Mouse (Mus musculus) midbrain, embryonic 13.5 days (tissue): ENCODE results near the gene Gm11037. TPM values are rescaled to one million over a fixed set of nuclear protein-coding genes. Genes with fewer than 3 reads are reported as not detected.

Source experiments
- ATAC-seq: fragments of 200-750 bp; cut with Nextera tagmentation; 2 replicates; pipeline ENCODE4 v1.8.0; 2017; ENCODE audit warnings: mild to moderate bottlenecking, moderate TSS enrichment, moderate library complexity
- H3K27ac ChIP-seq: fragments of 300-500 bp; sonication (generic); 2 replicates; pipeline ENCODE4 v1.5.1; 2015; ENCODE audit warnings: inconsistent platforms, mild to moderate bottlenecking, moderate library complexity
- H3K27me3 ChIP-seq: fragments of 300-500 bp; sonication (generic); 2 replicates; pipeline ENCODE4 v1.6.1; 2015; ENCODE audit warnings: mild to moderate bottlenecking, inconsistent platforms
- H3K36me3 ChIP-seq: fragments of 300-500 bp; sonication (generic); 2 replicates; pipeline ENCODE4 v1.6.1; 2015; ENCODE audit warnings: mild to moderate bottlenecking, inconsistent platforms
- H3K4me1 ChIP-seq: fragments of 300-500 bp; sonication (generic); replicated peaks from 2 replicates; pipeline ENCODE4 v1.6.1; 2015; ENCODE audit warnings: inconsistent platforms
- H3K4me2 ChIP-seq: fragments of 300-500 bp; sonication (generic); replicated peaks from 2 replicates; pipeline ENCODE4 v1.6.1; 2015; ENCODE audit warnings: moderate library complexity, mild to moderate bottlenecking, inconsistent platforms
- H3K4me3 ChIP-seq: fragments of 300-500 bp; sonication (generic); replicated peaks from 2 replicates; pipeline ENCODE4 v1.5.1; 2015; ENCODE audit warnings: mild to moderate bottlenecking, inconsistent platforms
- H3K9ac ChIP-seq: fragments of 300-500 bp; sonication (generic); replicated peaks from 2 replicates; pipeline ENCODE4 v1.6.1; 2015; ENCODE audit warnings: mild to moderate bottlenecking, inconsistent platforms
- H3K9me3 ChIP-seq: fragments of 300-500 bp; sonication (generic); 2 replicates; pipeline ENCODE4 v1.6.1; 2016; ENCODE audit warnings: mild to moderate bottlenecking, inconsistent platforms
- WGBS: fragments of 180-500 bp; shearing (Covaris S2); methylation state at CpG from one replicate; pipeline ENCODE4 v1.1.7; 2015; 5-methylcytosine and 5-hydroxymethylcytosine counted together
- polyA plus RNA-seq: library from polyadenylated mRNA; unstranded; fragments of >200 nt; fragmentation: Nextera tagmentation; extraction: Ambion mirVana; gene quantifications from 2 replicates; pipeline ENCODE4 v1.2.1, GENCODE M21; 2015

The Gm11037 gene
- polyA plus RNA-seq, 1 experiment from 2014 or later, result not detected

DNA sequence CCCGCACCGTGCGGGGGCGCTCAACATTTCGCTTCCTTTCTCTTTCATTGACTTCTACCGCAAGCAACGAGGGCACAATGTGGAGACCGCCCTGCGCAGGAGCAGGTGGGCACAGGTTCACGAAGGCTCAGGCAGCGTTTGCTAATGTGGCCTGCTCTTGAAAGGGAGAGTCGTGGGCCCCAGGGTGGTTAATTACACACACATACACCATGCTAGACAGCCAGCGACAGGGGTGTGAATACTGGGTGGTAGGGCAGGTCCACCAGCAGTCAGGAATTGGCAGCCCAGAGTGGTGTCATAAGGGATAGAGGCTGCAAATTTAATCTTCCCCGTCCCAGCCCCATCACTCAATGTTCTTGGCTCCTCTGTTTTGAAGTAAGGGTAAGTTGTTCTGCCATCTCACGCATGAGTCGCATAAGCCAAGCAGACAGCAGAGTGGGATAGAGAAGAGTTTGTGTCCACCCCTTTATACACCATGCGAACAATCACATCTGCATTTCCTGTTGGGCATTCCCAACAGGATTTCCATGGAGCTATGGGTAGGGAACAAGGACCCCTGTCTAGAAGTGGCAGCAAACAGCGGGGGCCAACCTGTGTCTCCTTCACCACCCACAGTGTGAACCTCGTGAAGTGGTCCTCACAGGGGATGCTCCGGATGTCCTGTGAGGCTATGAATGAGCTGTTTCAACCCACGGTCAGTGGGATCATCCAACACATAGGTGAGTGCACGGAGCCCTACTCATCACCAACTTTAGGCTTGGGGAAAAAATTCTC, 9.9 kb downstream of the Gm11037 start:
- H3K27me3 ChIP-seq, result no peaks in the 10 kb centered on the region
- H3K27ac ChIP-seq, result no peak overlapping the region
- H3K9ac ChIP-seq, result no peak overlapping the region
- WGBS, result 70% methylated on average over 22 of the region's 22 CpGs
- H3K4me1 ChIP-seq, result peaks cover 5% of the 10 kb centered on the region
- H3K4me2 ChIP-seq, result no peak overlapping the region
- no peak overlapping the region for H3K4me3 ChIP-seq
- no peaks in the 10 kb centered on the region for H3K9me3 ChIP-seq
- H3K36me3 ChIP-seq, result peaks cover 48% of the 10 kb centered on the region
- ATAC-seq, result no peak

DNA sequence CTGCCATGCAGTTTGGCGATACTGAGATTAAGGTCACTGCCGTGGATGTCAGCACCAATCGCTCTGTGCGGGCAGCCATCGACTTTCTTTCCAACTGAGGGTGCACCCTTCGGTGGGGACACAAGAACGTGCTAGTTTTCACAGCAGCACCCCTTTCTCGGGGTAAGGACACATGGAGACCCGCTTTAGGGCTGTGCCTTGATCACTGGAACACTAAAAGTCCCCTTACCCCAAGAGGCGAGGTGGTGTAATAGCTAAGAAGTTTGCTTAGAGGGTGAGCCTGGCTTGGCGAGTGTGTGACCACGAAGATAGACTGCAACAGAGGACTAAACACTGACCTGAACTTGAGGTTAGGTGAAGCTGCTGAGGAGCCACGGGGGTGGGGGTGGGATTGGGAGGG, 11.8 kb downstream of the Gm11037 start:
- Histone ChIP-seq H3K4me3 (no peak overlapping the region), H3K27me3 (no peaks in the 10 kb centered on the region), H3K4me2 (no peak overlapping the region), H3K9me3 (no peaks in the 10 kb centered on the region), H3K4me1 (peaks cover 5% of the 10 kb centered on the region), H3K27ac (no peak overlapping the region), H3K9ac (no peak overlapping the region), H3K36me3 (peaks cover 66% of the 10 kb centered on the region)
- 77% methylated on average over 13 of the region's 13 CpGs for WGBS
- no peak for ATAC-seq

DNA sequence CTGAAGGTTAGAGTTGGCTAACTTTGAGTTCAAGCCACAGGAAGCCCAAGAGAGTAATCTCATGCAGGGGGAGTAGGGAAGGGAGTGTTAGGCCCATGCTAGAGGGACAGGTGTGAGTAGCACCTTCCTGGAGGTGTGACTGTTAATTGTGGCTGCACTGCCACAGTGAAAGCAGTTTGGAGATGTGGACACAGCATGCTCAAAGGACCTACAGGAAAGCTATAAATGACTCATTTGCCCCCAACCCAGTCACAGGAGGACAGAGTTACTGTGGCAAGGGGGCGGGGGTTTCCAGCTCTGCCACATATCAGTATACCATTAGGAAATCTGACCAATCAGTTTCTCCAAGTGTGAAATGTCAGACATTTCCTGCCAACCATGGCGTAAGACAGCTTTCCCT, 12.2 kb downstream of the Gm11037 start:
- Histone ChIP-seq H3K4me3 (no peak overlapping the region), H3K36me3 (peaks cover 70% of the 10 kb centered on the region), H3K27me3 (no peaks in the 10 kb centered on the region), H3K4me1 (peaks cover 5% of the 10 kb centered on the region), H3K4me2 (no peak overlapping the region), H3K9ac (no peak overlapping the region), H3K27ac (no peak overlapping the region), H3K9me3 (no peaks in the 10 kb centered on the region)
- WGBS, result 94% methylated on average over 2 of the region's 2 CpGs
- ATAC-seq, result no peak

DNA sequence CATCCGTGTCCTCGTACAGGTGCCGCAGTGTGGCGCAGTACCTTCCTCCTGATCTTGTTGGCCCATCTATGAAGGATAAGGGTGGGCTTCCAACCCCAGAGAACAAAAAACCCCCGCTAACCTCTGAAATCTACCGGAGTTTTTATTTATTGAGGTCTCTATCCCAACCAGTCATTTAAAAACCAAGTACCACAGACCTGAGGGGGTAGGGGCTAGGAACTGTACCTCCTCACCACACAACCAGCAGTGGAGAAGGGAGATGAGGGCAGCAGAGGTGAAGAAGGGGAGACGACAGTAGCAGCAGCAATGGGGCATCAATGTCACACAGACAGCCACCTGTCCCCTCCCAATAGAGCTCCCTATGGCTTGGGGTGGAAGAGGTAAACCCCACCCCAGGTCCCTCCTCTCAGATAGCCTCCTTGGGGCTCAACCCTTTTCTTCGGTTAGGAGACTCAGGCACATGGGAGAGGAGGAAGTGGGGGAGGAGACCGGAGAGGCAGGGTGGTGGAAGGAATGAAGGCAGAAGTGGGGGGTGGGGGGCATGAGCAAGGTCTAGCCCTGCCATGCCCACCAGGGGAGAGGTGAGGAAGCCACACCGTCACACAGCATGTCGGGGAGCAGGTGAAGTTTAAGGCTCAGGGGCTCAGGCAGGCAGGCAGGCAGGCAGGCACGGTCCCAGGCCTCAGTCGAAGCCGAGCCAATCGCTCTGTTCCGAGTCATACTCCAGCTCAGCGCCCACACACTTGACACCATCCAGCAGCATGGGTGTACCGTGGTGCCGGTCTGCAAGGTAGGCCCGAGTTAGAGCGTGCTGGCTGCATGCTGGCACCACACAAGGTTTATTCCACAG, 13.1 kb downstream of the Gm11037 start:
- 94% methylated on average over 21 of the region's 21 CpGs for WGBS
- H3K9ac ChIP-seq, result no peak overlapping the region
- H3K4me3 ChIP-seq, result no peak overlapping the region
- no peaks in the 10 kb centered on the region for H3K9me3 ChIP-seq
- H3K27ac ChIP-seq, result no peak overlapping the region
- H3K27me3 ChIP-seq, result no peaks in the 10 kb centered on the region
- H3K4me2 ChIP-seq, result no peak overlapping the region
- peaks cover 79% of the 10 kb centered on the region for H3K36me3 ChIP-seq
- ATAC-seq, result no peak
- H3K4me1 ChIP-seq, result peaks cover 5% of the 10 kb centered on the region

DNA sequence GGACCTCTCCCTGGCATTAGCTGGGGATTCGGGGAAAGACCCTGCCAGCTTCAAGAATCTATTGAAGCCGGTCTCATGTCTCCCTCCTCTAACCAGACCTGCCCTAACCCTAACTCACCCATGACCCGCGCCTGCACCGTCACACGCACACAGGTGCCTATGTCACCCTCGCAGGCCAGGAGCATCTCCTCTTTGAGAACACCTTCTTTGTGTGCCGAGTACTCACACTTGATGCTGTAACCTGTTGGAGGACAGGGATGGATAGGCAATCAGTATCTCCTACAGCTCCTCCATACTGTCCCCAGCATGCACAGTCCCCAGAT, 13.7 kb downstream of the Gm11037 start:
- H3K4me1 ChIP-seq, result peaks cover 5% of the 10 kb centered on the region
- H3K36me3 ChIP-seq, result peaks cover 84% of the 10 kb centered on the region

DNA sequence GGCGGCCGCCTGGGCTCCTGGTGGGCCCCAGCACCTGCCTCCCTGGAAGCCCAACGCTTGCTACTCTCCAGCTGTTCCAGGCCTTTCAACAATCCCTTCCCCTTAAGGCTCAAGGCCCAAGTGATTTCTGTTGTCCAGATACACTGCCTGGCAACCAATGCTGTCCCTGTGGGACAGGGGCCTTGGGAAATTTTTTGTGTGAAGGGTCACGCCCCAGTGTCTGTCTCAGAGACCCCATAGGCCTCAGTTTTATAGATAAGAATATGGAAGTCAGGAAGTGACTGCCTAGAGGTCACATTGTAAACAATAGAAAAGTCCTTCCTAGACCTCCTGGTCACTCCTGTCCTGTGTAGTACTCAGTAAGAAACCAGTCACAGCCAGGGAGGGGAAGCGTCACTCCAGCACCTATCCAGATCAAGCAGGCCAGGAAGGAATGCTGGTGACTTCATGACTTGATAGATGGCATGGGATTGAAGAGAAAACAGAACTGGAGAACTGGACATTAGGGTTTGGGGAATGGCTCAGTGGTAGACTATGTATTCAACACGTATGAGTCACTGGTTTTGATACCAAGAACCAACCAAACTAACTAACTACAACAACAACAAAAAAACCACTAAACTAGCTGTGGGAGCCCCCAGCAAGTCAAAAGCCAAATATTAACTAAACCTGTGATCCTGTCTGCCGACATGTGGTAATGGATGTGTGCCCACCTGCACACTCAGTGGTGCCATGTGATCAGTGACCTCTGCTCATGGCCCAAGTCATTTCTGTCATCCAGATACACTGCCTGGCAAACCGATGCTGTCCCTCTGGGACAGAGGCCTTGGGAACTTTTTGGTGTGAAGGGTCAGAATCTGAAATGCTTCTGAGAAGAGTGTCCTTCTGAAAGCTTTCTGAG, 15.3 kb downstream of the Gm11037 start:
- Histone ChIP-seq H3K4me1 (no peaks in the 10 kb centered on the region), H3K27me3 (no peaks in the 10 kb centered on the region), H3K27ac (no peak overlapping the region), H3K36me3 (peaks cover 93% of the 10 kb centered on the region), H3K9ac (no peak overlapping the region), H3K9me3 (no peaks in the 10 kb centered on the region), H3K4me3 (no peak overlapping the region), H3K4me2 (no peak overlapping the region)
- no peak for ATAC-seq
- WGBS, result 89% methylated on average over 8 of the region's 8 CpGs

More for the DNA sequence above, 13.7 kb downstream of the Gm11037 start:
- Histone ChIP-seq H3K27ac (no peak overlapping the region), H3K27me3 (no peaks in the 10 kb centered on the region), H3K4me3 (no peak overlapping the region), H3K9me3 (no peaks in the 10 kb centered on the region), H3K9ac (no peak overlapping the region), H3K4me2 (no peak overlapping the region)
- 94% methylated on average over 8 of the region's 8 CpGs for WGBS
- ATAC-seq, result no peak

DNA sequence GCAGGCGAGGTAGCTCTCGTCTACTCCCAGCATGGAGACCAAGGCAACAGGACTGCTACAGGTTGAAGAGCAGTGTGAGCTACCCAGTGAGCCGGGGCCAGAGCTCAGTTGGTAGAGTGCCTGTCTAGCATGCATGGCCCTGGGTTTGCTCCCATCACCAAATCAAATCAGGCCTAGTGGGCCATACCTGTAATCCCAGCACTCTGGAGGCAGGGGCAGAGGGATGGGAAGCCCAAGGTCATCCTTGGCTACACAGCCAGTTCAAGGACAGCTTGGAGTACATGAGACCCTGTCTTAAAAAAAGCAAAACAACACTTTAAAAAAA, 15.9 kb downstream of the Gm11037 start:
- WGBS, result 90% methylated on average over 3 of the region's 3 CpGs
- no peaks in the 10 kb centered on the region for H3K27me3 ChIP-seq
- no peaks in the 10 kb centered on the region for H3K4me1 ChIP-seq
- ATAC-seq, result no peak
- H3K4me2 ChIP-seq, result no peak overlapping the region
- peaks cover 90% of the 10 kb centered on the region for H3K36me3 ChIP-seq
- no peaks in the 10 kb centered on the region for H3K9me3 ChIP-seq
- H3K27ac ChIP-seq, result no peak overlapping the region
- H3K4me3 ChIP-seq, result no peak overlapping the region
- H3K9ac ChIP-seq, result no peak overlapping the region

DNA sequence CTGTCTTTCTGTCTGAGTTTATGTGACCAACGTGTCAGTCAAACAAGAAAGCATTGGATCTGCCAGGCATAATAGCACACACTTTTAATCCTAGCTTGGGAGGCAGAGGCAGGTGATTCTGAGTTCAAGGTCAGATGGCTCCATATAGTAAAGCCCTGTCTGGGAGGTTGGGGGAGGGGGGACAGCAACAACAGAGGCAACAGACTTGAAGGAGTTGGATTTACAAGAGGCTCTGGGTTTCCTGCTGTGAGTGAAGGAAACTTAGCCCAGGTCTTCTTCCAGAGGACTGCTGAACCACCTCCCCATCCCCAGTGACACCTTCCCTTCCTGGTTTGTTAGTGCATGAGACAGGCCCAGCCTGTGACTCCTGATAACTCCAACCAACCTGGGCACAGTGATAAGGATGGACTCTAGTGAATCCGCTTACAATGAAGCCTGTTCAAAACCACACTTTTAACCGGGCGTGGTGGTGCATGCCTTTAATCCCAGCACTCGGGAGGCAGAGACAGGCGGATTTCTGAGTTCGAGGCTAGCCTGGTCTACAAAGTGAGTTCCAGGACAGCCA, 19.0 kb downstream of the Gm11037 start:
- H3K9ac ChIP-seq, result no peak overlapping the region
- peaks cover 68% of the 10 kb centered on the region for H3K36me3 ChIP-seq
- peaks cover 15% of the 10 kb centered on the region for H3K4me1 ChIP-seq
- H3K4me3 ChIP-seq, result no peak overlapping the region
- ATAC-seq, result no peak
- H3K4me2 ChIP-seq, result no peak overlapping the region
- no peaks in the 10 kb centered on the region for H3K9me3 ChIP-seq
- H3K27ac ChIP-seq, result no peak overlapping the region
- H3K27me3 ChIP-seq, result no peaks in the 10 kb centered on the region
- WGBS, result 95% methylated on average over 7 of the region's 7 CpGs

DNA sequence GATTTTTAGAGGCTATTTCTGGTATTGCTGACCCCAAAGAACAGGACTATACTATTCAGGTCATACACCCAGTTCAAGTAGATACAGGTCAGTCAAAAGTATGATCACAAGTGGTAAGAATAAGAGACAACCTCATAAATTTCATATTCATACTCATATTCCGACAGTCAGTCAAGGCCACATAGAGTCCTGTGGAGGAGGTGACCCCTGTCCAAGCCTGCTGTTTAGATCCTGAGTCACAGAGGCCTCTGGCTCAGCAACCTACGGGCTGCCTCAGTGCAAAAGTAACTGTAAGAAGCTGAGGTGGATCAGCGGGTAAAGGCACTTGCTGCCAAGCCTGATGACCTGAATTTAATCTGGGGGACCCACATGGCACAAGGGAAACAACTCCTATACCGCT, 20.7 kb downstream of the Gm11037 start:
- ATAC-seq, result no peak
- Histone ChIP-seq H3K9me3 (no peaks in the 10 kb centered on the region), H3K4me2 (no peak overlapping the region), H3K27me3 (no peaks in the 10 kb centered on the region), H3K4me1 (peaks cover 33% of the 10 kb centered on the region), H3K36me3 (peaks cover 50% of the 10 kb centered on the region), H3K27ac (no peak overlapping the region), H3K4me3 (no peak overlapping the region), H3K9ac (no peak overlapping the region)
- WGBS, result 87% methylated on average over 4 of the region's 4 CpGs

DNA sequence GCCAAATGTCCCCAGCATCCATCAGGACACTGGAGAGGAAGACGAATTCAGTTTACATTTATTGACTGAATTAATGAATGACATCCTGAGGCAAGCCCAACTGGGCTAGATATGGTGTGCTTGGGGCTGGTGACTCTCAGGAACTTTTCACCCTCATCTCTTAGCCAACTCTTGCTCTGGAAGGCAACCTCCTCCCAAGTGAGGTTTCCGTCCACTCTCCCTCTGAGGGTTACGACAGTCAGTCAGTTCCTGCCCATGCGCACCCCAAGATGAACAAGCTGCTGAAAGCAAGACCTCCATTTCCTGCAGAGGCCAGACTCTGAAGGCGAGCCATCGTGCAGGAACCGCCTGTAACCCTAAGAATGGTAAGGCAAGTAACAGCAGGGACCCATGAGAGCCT, 23.7 kb downstream of the Gm11037 start:
- no peak overlapping the region for H3K27ac ChIP-seq
- H3K4me3 ChIP-seq, result no peak overlapping the region
- no peaks in the 10 kb centered on the region for H3K9me3 ChIP-seq
- ATAC-seq, result no peak
- peaks cover 22% of the 10 kb centered on the region for H3K36me3 ChIP-seq
- H3K9ac ChIP-seq, result no peak overlapping the region
- H3K27me3 ChIP-seq, result no peaks in the 10 kb centered on the region
- H3K4me1 ChIP-seq, result peaks cover 44% of the 10 kb centered on the region
- 97% methylated on average over 7 of the region's 7 CpGs for WGBS
- no peak overlapping the region; the same call in 1 of the 2 replicates for H3K4me2 ChIP-seq

DNA sequence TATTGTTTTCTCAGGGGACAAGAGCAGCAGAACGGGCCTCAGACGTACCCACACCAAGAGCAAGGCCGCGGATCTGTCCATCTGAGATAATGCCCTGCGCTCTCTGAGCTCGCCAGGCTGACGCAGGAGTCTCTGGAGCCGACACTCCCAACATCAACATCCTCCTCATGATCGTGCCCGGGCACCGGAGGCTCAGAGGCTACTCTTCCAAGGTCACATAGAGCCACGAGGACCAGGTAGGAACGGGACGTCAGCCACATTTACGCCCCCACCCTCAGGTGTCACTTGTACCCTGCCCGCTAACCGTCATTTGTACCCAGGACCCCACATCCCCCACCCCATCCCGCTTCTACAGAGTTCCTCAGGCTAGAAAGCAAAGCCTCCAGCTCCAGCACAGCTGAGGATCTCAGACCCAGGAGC, 26.2 kb downstream of the Gm11037 start:
- Histone ChIP-seq H3K9ac (peak overlapping the region; percentile 83), H3K9me3 (no peaks in the 10 kb centered on the region), H3K4me3 (peak overlapping the region; percentile 68), H3K36me3 (peaks cover 8% of the 10 kb centered on the region; the same call in 1 of the 2 replicates), H3K27me3 (no peaks in the 10 kb centered on the region), H3K27ac (peak overlapping the region; percentile 97), H3K4me2 (peak overlapping the region; percentile 79), H3K4me1 (peaks cover 44% of the 10 kb centered on the region)
- WGBS, result under 1% methylated on average over 18 of the region's 18 CpGs
- ATAC-seq, result peak; percentile 81
